Comparison of ENCODE assay signal across 9 mouse cellular contexts in the genomic region with DNA sequence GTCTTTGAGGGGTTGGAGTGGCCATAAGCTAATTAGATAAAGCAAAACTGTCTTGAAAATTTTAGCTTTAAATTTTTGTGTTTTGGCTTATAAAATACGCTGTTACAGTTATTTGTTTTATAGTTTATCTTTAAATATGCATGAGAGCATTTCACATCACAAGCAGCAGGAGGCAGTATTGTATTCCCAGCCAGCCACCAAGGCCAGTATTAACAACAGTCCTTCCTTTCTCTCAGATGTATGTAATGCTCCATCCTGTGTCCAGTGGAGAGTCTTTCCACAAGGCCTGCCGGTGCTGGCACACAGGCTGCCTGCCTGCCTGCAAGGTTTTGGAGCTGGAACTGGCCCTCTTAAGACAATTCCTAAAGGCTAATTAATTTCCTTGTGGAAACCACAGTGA. TPM values are rescaled to one million over a fixed set of nuclear protein-coding genes. Genes with fewer than 3 reads are reported as not detected.
DNase-seq lines count a peak whose midpoint lies in the region; ATAC-seq and TF ChIP-seq lines count a peak whose summit lies in the region.
"Had no signal": no experiment of that assay in that cellular context is flagged by ENCODE, and none has a peak within 500 bp of the region (broad histone marks: within the 10 kb centered on the region; RNA-seq: fewer than 3 reads in every experiment).

No protein-coding gene starts in this region.

- 48% methylated on average over 2 of the region's 2 CpGs for WGBS in intestine, postnatal 0 days
- 40% methylated on average over 2 of the region's 2 CpGs for WGBS in intestine, embryonic 15.5 days
- WGBS in kidney, embryonic 14.5 days = 49% methylated on average over 2 of the region's 2 CpGs
- WGBS in forebrain, embryonic 10.5 days = 60% methylated on average over 2 of the region's 2 CpGs

- no peaks in the 10 kb centered on the region for H3K9me3 ChIP-seq in intestine, postnatal 0 days (ENCODE audit: control insufficient read depth)
- H3K9me3 ChIP-seq in intestine, embryonic 15.5 days = no peaks in the 10 kb centered on the region
- H3K9me3 ChIP-seq in kidney, embryonic 14.5 days (ENCODE audit: control insufficient read depth, low read length) = no peaks in the 10 kb centered on the region
- no peaks in the 10 kb centered on the region for H3K9me3 ChIP-seq in forebrain, embryonic 10.5 days
- H3K9me3 ChIP-seq: heart, embryonic 13.5 days had no signal

- H3K36me3 ChIP-seq in intestine, postnatal 0 days (ENCODE audit: control insufficient read depth, insufficient read depth) = peaks cover 35% of the 10 kb centered on the region
- H3K36me3 ChIP-seq in intestine, embryonic 15.5 days = 0 out of 2 replicates have a peak, but pooled peaks cover 2% of the 10 kb centered on the region
- H3K36me3 ChIP-seq in kidney, embryonic 14.5 days (ENCODE audit: control insufficient read depth, insufficient read depth, low read length) = peaks cover 21% of the 10 kb centered on the region; the same call in 1 of the 2 replicates
- H3K36me3 ChIP-seq in forebrain, embryonic 10.5 days (replicated peaks) = peaks cover 29% of the 10 kb centered on the region

- no peaks in the 10 kb centered on the region for H3K27me3 ChIP-seq in intestine, postnatal 0 days (replicated peaks; ENCODE audit: control insufficient read depth, insufficient read depth, low read length)
- H3K27me3 ChIP-seq in intestine, embryonic 15.5 days (replicated peaks) = no peaks in the 10 kb centered on the region
- H3K27me3 ChIP-seq in kidney, embryonic 14.5 days (ENCODE audit: control insufficient read depth, insufficient read depth, low read length) = no peaks in the 10 kb centered on the region
- no peaks in the 10 kb centered on the region for H3K27me3 ChIP-seq in forebrain, embryonic 10.5 days (ENCODE audit: poor library complexity, severe bottlenecking)
- H3K27me3 ChIP-seq: heart, embryonic 13.5 days had no signal

- peak; percentile 88 for TF ChIP-seq CTCF in intestine, postnatal 0 days (IDR thresholded peaks at IDR 0.05; ENCODE audit: low read depth)

- no peaks in the 10 kb centered on the region for H3K4me1 ChIP-seq in intestine, postnatal 0 days (replicated peaks; ENCODE audit: control insufficient read depth, insufficient read depth, low read length)
- H3K4me1 ChIP-seq in intestine, embryonic 15.5 days (replicated peaks) = no peaks in the 10 kb centered on the region
- no peaks in the 10 kb centered on the region for H3K4me1 ChIP-seq in kidney, embryonic 14.5 days (ENCODE audit: control insufficient read depth, insufficient read depth, low read length)
- no peaks in the 10 kb centered on the region for H3K4me1 ChIP-seq in forebrain, embryonic 10.5 days

- H3K27ac ChIP-seq in intestine, postnatal 0 days (ENCODE audit: low read depth, low read length) = no peak overlapping the region
- no peak overlapping the region for H3K27ac ChIP-seq in intestine, embryonic 15.5 days
- H3K27ac ChIP-seq in kidney, embryonic 14.5 days (ENCODE audit: low read depth, low read length) = no peak overlapping the region
- H3K27ac ChIP-seq in forebrain, embryonic 10.5 days = no peak overlapping the region
- H3K27ac ChIP-seq: heart, embryonic 13.5 days had no signal

- H3K9ac ChIP-seq in intestine, postnatal 0 days (ENCODE audit: low read depth, low read length) = no peak overlapping the region
- H3K9ac ChIP-seq in intestine, embryonic 15.5 days = no peak overlapping the region
- H3K9ac ChIP-seq in kidney, embryonic 14.5 days (ENCODE audit: low read depth, low read length) = no peak overlapping the region
- H3K9ac ChIP-seq: heart, embryonic 13.5 days had no signal

- H3K4me2 ChIP-seq in intestine, postnatal 0 days (replicated peaks; ENCODE audit: low read depth) = no peak overlapping the region
- no peak overlapping the region for H3K4me2 ChIP-seq in intestine, embryonic 15.5 days (replicated peaks)
- H3K4me2 ChIP-seq in kidney, embryonic 14.5 days (replicated peaks; ENCODE audit: low read depth, low read length) = no peak overlapping the region
- H3K4me2 ChIP-seq: heart, embryonic 13.5 days had no signal

- H3K4me3 ChIP-seq in intestine, postnatal 0 days (ENCODE audit: low read depth, low read length) = no peak overlapping the region
- H3K4me3 ChIP-seq in intestine, embryonic 15.5 days (replicated peaks) = no peak overlapping the region
- H3K4me3 ChIP-seq in kidney, embryonic 14.5 days (ENCODE audit: low read length) = no peak overlapping the region
- H3K4me3 ChIP-seq in forebrain, embryonic 10.5 days = no peak overlapping the region
- H3K4me3 ChIP-seq: heart, embryonic 13.5 days had no signal

- ATAC-seq in intestine, postnatal 0 days = no peak
- no peak for ATAC-seq in intestine, embryonic 15.5 days
- ATAC-seq in kidney, embryonic 14.5 days (ENCODE audit: low FRiP score, low TSS enrichment) = no peak

- DNase-seq in A20 (ENCODE audit: low read depth, low spot score) = peak; percentile 42
- peak; percentile 42 for DNase-seq in MN1 (ENCODE audit: low spot score)
- DNase-seq in induced T-regulatory cell, adult 2 months (ENCODE audit: low read depth) = peak; percentile 67
- no peak for DNase-seq in gastrocnemius, adult 8-10 months (ENCODE audit: low spot score in 2 of 2)
- DNase-seq in forebrain, embryonic 10.5 days (ENCODE audit: extremely low spot score, low spot score) = no peak

RNA-seq across cellular contexts. Expression of a gene that starts 26.7 kb away (rescaled TPM):
- polyA plus RNA-seq in intestine, postnatal 0 days (2015; fragmentation: Nextera tagmentation; extraction: Ambion mirVana) = 30.4 and 31.0 TPM in 2 replicates
- polyA plus RNA-seq in intestine, embryonic 15.5 days (2015; fragmentation: Nextera tagmentation; extraction: Ambion mirVana) = 26.8 and 27.2 TPM in 2 replicates
- total RNA-seq in gastrocnemius, adult 8-10 months (2022) = 10 to 100 TPM; 55.6 to 90.9 (median 70.4) TPM
- 38.4 and 46.3 TPM in 2 replicates for polyA plus RNA-seq in kidney, embryonic 14.5 days (2014; fragmentation: Nextera tagmentation; extraction: Ambion mirVana)
- polyA plus RNA-seq in forebrain, embryonic 10.5 days (2016; fragmentation: Nextera tagmentation; extraction: Ambion mirVana) = 26.0 and 29.7 TPM in 2 replicates

RNA-seq across cellular contexts. Expression of a gene that starts 29.0 kb away (rescaled TPM):
- polyA plus RNA-seq in intestine, postnatal 0 days (2015; fragmentation: Nextera tagmentation; extraction: Ambion mirVana) = 8.9 and 9.3 TPM in 2 replicates
- polyA plus RNA-seq in intestine, embryonic 15.5 days (2015; fragmentation: Nextera tagmentation; extraction: Ambion mirVana) = 14.1 and 14.7 TPM in 2 replicates
- 10 to 100 TPM; 40.4 to 70.4 (median 53.3) TPM for total RNA-seq in gastrocnemius, adult 8-10 months (2022)
- polyA plus RNA-seq in kidney, embryonic 14.5 days (2014; fragmentation: Nextera tagmentation; extraction: Ambion mirVana) = 27.4 and 32.5 TPM in 2 replicates
- 14.1 and 14.6 TPM in 2 replicates for polyA plus RNA-seq in forebrain, embryonic 10.5 days (2016; fragmentation: Nextera tagmentation; extraction: Ambion mirVana)

Comparison
In these comparisons a context has a peak if more than half of its experiments do, and no peak if none do; other contexts are left out.
1. DNase-seq: peak in A20 (single experiment), MN1 (single experiment) and induced T-regulatory cell, adult 2 months (single experiment); none in gastrocnemius, adult 8-10 months (0 of 2) and forebrain, embryonic 10.5 days (single experiment).